Mouse (Mus musculus) kidney, embryonic 15.5 days (tissue): ENCODE data around the gene Spred1. TPM values are rescaled to one million over a fixed set of nuclear protein-coding genes. Genes with fewer than 3 reads are reported as not detected.

Experiments
- ATAC-seq: fragments of 200-750 bp; cut with Nextera tagmentation; replicated peaks from 2 replicates; pipeline ENCODE4 v1.8.0; 2017; ENCODE audit warnings: moderate TSS enrichment; ENCODE audit not compliant: low FRiP score
- H3K27ac ChIP-seq: fragments of 300-500 bp; sonication (generic); 2 replicates; pipeline ENCODE4 v1.5.1; 2015; ENCODE audit warnings: mild to moderate bottlenecking, inconsistent platforms
- H3K27me3 ChIP-seq: fragments of 300-500 bp; sonication (generic); 2 replicates; pipeline ENCODE4 v1.6.1; 2015; ENCODE audit warnings: inconsistent platforms
- H3K36me3 ChIP-seq: fragments of 300-500 bp; sonication (generic); 2 replicates; pipeline ENCODE4 v1.6.1; 2015; ENCODE audit warnings: inconsistent platforms
- H3K4me1 ChIP-seq: fragments of 300-500 bp; sonication (generic); 2 replicates; pipeline ENCODE4 v1.6.1; 2015; ENCODE audit warnings: inconsistent platforms
- H3K4me2 ChIP-seq: fragments of 300-500 bp; sonication (generic); 2 replicates; pipeline ENCODE4 v1.6.1; 2015; ENCODE audit warnings: moderate library complexity, mild to moderate bottlenecking, inconsistent platforms
- H3K4me3 ChIP-seq: fragments of 300-500 bp; sonication (generic); replicated peaks from 2 replicates; pipeline ENCODE4 v1.5.1; 2015; ENCODE audit warnings: mild to moderate bottlenecking, inconsistent platforms
- H3K9ac ChIP-seq: fragments of 300-500 bp; sonication (generic); 2 replicates; pipeline ENCODE4 v1.6.1; 2015; ENCODE audit warnings: mild to moderate bottlenecking, inconsistent platforms
- H3K9me3 ChIP-seq: fragments of 300-500 bp; sonication (generic); replicated peaks from 2 replicates; pipeline ENCODE4 v1.6.1; 2016; ENCODE audit warnings: inconsistent platforms
- WGBS: fragments of 180-500 bp; shearing (Covaris S2); methylation state at CpG from one replicate; pipeline ENCODE4 v1.1.7; 2015; ENCODE audit warnings: mixed read lengths; 5-methylcytosine and 5-hydroxymethylcytosine counted together
- polyA plus RNA-seq: library from polyadenylated mRNA; unstranded; fragments of >200 nt; fragmentation: Nextera tagmentation; extraction: Ambion mirVana; gene quantifications from 2 replicates; pipeline ENCODE4 v1.2.1, GENCODE M21; 2015

The Spred1 gene
- polyA plus RNA-seq, 1 experiment from 2014 or later: 12.1 TPM

DNA sequence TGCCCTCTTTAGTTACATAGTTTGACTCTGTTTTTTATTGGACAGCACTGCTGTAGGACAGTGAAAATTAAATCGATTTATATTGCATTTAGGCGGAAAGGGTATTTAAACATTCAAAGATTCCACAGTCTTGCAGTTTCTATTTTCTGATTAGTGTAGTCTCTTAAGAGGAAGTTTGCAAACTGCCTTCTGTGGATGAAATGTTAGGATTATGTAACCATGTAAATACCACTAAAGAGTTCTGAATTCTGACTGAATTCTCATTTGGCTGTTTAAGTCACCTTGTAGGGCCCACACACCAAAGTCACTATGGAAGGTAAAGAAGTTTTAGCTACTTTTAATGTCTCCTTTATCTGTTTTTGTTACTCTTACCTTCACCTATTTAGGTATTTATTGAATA, 24.9 kb downstream of the Spred1 start:
- Histone ChIP-seq H3K9me3 (no peaks in the 10 kb centered on the region), H3K4me2 (no peak overlapping the region), H3K4me3 (no peak overlapping the region), H3K27ac (no peak overlapping the region), H3K4me1 (peaks cover 12% of the 10 kb centered on the region; the same call in 1 of the 2 replicates), H3K36me3 (no peaks in the 10 kb centered on the region), H3K27me3 (no peaks in the 10 kb centered on the region), H3K9ac (no peak overlapping the region)
- WGBS: 76% methylated on average over 2 of the region's 2 CpGs
- ATAC-seq: no peak

DNA sequence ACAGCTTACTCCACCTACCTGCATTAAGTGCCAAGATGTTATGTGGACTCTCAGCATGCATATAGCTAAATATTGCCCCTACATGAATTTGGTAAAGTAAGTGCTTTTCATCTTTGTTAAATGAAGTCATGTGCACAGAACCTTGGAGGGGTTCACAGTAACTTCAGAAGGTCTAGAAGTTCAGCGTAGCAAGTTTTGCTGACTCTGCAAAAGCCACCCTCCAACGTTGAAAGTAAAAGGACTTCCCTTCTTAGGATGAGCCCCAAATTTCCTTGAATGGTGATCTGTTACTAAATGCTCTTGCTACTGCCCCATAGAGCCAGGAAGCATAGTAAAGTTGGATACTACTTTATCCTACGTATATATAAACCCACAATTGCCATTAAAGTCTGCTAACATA, 25.4 kb downstream of the Spred1 start:
- ATAC-seq: no peak
- Histone ChIP-seq H3K27me3 (no peaks in the 10 kb centered on the region), H3K9me3 (no peaks in the 10 kb centered on the region), H3K4me2 (no peak overlapping the region), H3K27ac (no peak overlapping the region), H3K4me3 (no peak overlapping the region), H3K36me3 (no peaks in the 10 kb centered on the region), H3K4me1 (peaks cover 12% of the 10 kb centered on the region; the same call in 1 of the 2 replicates), H3K9ac (no peak overlapping the region)
- 78% methylated on average over 3 of the region's 3 CpGs for WGBS

DNA sequence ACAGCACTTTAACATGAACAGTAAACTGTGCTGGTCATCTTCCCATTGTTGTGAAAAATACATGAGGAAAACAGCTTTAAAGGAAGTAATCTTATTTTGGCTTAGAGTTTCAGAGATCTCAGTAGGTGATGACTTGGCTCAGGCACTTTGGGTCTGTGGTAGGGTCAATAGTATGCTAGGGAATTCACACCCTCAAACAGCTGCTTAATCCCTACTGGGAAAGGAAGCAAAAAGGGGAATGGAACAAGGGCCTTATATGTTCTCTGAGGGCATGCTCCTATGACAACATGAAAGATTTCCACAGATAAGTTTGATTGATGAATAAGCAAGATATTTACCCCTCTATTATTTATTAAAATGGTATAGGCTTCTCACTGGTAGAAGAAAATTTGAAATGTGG, 31.0 kb downstream of the Spred1 start:
- H3K4me3 ChIP-seq: no peak overlapping the region

GRCm38 (mm10) chr2:117168379-117168778, 47.2 kb downstream of the Spred1 start:
- H3K9me3 ChIP-seq: no peaks in the 10 kb centered on the region
- no peak for ATAC-seq
- no peak overlapping the region for H3K9ac ChIP-seq
- 84% methylated on average over 2 of the region's 2 CpGs for WGBS
- H3K36me3 ChIP-seq: peaks cover 31% of the 10 kb centered on the region
- no peak overlapping the region for H3K4me3 ChIP-seq
- no peaks in the 10 kb centered on the region for H3K4me1 ChIP-seq
- no peak overlapping the region for H3K4me2 ChIP-seq
- no peaks in the 10 kb centered on the region for H3K27me3 ChIP-seq
- H3K27ac ChIP-seq: no peak overlapping the region

More for the DNA sequence above, 31.0 kb downstream of the Spred1 start:
- Histone ChIP-seq H3K4me1 (0 out of 2 replicates have a peak, but pooled peaks cover 6% of the 10 kb centered on the region), H3K9ac (no peak overlapping the region), H3K9me3 (no peaks in the 10 kb centered on the region), H3K27me3 (no peaks in the 10 kb centered on the region), H3K4me2 (no peak overlapping the region), H3K27ac (no peak overlapping the region), H3K36me3 (peaks cover 22% of the 10 kb centered on the region)
- no peak for ATAC-seq

DNA sequence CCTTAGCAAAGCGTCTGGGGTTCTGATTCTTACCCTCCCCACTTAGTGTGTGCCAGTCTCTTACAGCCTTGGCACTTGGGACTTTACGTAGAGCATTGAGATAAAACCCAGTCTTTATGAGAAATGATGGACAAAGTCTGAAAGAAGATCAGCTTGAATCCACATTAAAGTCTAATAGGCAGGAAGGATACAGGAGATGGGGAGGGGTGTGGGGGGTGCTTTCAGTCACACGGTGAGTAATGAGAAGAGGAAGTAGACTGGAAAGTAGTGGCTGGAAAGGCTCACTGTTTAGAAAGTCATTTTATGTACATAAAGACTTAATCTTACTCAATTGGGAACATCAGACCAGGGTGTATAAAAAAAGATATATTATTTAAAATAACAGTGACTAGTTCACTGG, 47.9 kb downstream of the Spred1 start:
- WGBS: 66% methylated on average over 3 of the region's 3 CpGs
- Histone ChIP-seq H3K4me3 (no peak overlapping the region), H3K9me3 (no peaks in the 10 kb centered on the region), H3K9ac (no peak overlapping the region), H3K27ac (no peak overlapping the region), H3K27me3 (no peaks in the 10 kb centered on the region), H3K4me1 (no peaks in the 10 kb centered on the region), H3K36me3 (peaks cover 31% of the 10 kb centered on the region), H3K4me2 (no peak overlapping the region)
- ATAC-seq: no peak

DNA sequence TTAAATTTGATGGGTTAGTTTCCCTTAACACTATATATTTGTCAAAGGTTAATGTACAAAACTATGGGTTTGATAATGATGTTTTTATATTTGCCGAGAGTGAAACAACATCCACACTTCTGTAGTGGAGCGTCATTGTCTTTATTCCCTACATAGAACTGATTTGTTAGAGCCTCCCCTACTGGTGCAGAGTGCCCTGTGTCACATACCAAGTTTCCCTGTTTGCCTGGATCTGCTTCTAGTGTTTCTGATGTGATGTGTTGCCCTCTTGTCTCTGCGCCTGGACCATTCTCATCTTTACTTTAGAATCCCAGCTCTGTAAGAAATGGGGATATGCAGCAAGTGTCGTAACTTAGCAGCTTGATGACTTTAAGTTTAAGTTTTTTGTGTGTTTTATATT, 51.8 kb downstream of the Spred1 start:
- WGBS: 84% methylated on average over 4 of the region's 4 CpGs

DNA sequence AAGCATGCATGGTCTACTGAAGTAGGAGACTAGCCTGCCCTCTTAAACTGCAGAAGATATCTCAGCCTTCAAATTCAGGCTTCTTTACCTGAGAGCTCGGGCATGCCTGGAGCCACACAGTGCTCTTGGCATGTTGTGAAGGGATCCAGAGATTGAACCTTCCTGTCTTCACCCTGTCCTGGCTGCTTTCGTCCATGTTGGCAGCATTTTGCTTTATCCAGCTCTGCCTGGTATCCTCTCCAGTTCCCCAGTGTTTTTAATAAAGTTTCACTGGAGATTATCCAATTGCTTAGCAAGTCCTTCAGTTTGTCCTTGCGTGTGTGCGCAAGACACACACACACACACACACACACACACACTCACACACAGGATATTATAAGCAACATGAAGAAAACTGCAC, 54.9 kb downstream of the Spred1 start:
- H3K9ac ChIP-seq: no peak overlapping the region
- WGBS: 93% methylated on average over 4 of the region's 4 CpGs
- H3K9me3 ChIP-seq: no peaks in the 10 kb centered on the region
- ATAC-seq: no peak
- peaks cover 46% of the 10 kb centered on the region for H3K36me3 ChIP-seq
- no peak overlapping the region for H3K27ac ChIP-seq
- no peak overlapping the region for H3K4me3 ChIP-seq
- H3K4me1 ChIP-seq: 0 out of 2 replicates have a peak, but pooled peaks cover 6% of the 10 kb centered on the region
- H3K4me2 ChIP-seq: no peak overlapping the region
- H3K27me3 ChIP-seq: no peaks in the 10 kb centered on the region

More for the DNA sequence above, 51.8 kb downstream of the Spred1 start:
- Histone ChIP-seq H3K9me3 (no peaks in the 10 kb centered on the region), H3K36me3 (peaks cover 46% of the 10 kb centered on the region), H3K27ac (no peak overlapping the region), H3K4me2 (no peak overlapping the region), H3K4me1 (0 out of 2 replicates have a peak, but pooled peaks cover 3% of the 10 kb centered on the region), H3K9ac (no peak overlapping the region), H3K27me3 (no peaks in the 10 kb centered on the region), H3K4me3 (no peak overlapping the region)
- no peak for ATAC-seq

DNA sequence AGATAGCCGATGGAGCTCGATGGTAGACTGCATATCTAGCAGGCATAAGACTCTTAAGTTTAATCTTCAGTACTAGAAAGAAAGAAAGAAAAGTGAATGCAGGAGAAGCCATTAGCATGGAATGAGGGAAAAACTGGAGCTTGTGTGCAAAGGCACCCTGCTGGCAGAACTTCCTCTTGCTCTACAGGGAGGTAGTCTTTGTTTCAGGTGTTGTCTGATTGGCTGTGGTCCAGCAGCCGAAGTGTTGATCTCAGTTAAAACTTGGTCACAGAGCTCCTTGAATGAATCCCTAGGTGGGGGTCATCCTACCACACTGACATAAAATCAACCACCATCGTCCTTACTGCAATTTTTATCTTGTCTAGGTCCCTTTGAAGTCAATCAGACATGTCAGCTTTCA, 55.8 kb downstream of the Spred1 start:
- H3K9me3 ChIP-seq: no peaks in the 10 kb centered on the region
- WGBS: 77% methylated on average over 4 of the region's 4 CpGs
- no peak overlapping the region for H3K4me2 ChIP-seq
- no peak overlapping the region for H3K4me3 ChIP-seq
- 0 out of 2 replicates have a peak, but pooled peaks cover 6% of the 10 kb centered on the region for H3K4me1 ChIP-seq
- peaks cover 44% of the 10 kb centered on the region for H3K36me3 ChIP-seq
- no peak overlapping the region for H3K27ac ChIP-seq
- no peaks in the 10 kb centered on the region for H3K27me3 ChIP-seq
- no peak for ATAC-seq
- H3K9ac ChIP-seq: no peak overlapping the region

- peak; percentile 68 for ATAC-seq
- H3K36me3 ChIP-seq: peaks cover 57% of the 10 kb centered on the region
- H3K9me3 ChIP-seq: no peaks in the 10 kb centered on the region
- no peak overlapping the region for H3K4me2 ChIP-seq
- no peak overlapping the region for H3K4me3 ChIP-seq
- no peak overlapping the region for H3K9ac ChIP-seq
- 0 out of 2 replicates have a peak, but pooled peaks cover 6% of the 10 kb centered on the region for H3K4me1 ChIP-seq
- WGBS: 46% methylated on average over 7 of the region's 7 CpGs
- no peaks in the 10 kb centered on the region for H3K27me3 ChIP-seq
- no peak overlapping the region for H3K27ac ChIP-seq
Observed at GRCm38 (mm10) chr2:117180250-117180885, 59.2 kb downstream of the Spred1 start.

DNA sequence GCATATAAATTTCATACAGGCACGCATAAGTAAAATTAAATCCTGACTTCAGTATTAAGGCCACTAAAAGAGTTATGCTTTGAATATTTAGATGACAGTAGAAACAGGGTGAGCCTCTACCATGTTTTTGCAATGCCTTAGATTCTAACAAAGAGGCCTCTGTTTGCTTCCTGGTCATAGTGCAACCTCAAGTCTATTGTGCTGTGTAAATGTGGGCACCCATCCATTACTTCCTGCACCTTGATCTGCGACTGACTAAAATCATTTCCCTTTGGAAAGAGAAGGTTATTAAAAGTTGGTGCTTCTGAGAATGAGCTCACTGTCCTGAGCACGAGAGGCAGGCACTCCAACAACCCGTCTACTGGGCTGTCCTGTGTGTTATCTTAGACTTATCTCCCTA, 64.4 kb downstream of the Spred1 start:
- Histone ChIP-seq H3K4me2 (no peak overlapping the region), H3K9ac (no peak overlapping the region), H3K4me1 (no peaks in the 10 kb centered on the region), H3K36me3 (peaks cover 58% of the 10 kb centered on the region), H3K9me3 (no peaks in the 10 kb centered on the region), H3K27me3 (no peaks in the 10 kb centered on the region), H3K27ac (peak overlapping the region; percentile 52), H3K4me3 (no peak overlapping the region)
- WGBS: 76% methylated on average over 4 of the region's 4 CpGs
- ATAC-seq: no peak; the same call in 1 of the 2 replicates

- H3K4me3 ChIP-seq: no peak overlapping the region
- no peaks in the 10 kb centered on the region for H3K9me3 ChIP-seq
- H3K4me2 ChIP-seq: no peak overlapping the region
- no peak for ATAC-seq
- H3K36me3 ChIP-seq: peaks cover 21% of the 10 kb centered on the region
- no peak overlapping the region for H3K27ac ChIP-seq
- peaks cover 14% of the 10 kb centered on the region for H3K4me1 ChIP-seq
- no peak overlapping the region for H3K9ac ChIP-seq
- no peaks in the 10 kb centered on the region for H3K27me3 ChIP-seq
Observed at GRCm38 (mm10) chr2:117190915-117191314, 69.7 kb downstream of the Spred1 start.

DNA sequence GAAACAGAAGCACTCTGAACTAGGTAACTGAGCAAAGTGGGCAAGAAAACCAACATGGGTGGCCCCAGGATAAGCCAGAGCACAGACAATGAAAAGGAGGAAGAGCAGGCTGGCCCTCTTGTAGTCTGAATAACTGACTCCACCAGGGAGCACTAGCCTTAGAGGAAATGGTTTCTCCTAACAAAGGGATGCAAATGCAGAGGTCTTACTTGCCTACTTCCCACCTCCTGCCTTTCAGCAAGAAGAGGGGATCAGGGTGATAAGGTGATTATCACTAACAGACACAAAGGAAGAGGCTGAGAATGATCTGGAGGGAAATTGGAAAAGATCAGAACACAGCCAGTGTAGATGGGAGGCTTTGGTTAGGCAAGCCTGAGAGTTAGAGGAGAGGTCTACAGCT, 73.1 kb downstream of the Spred1 start:
- ATAC-seq: no peak
- no peak overlapping the region for H3K9ac ChIP-seq
- H3K36me3 ChIP-seq: no peaks in the 10 kb centered on the region
- no peak overlapping the region for H3K4me3 ChIP-seq
- no peaks in the 10 kb centered on the region for H3K9me3 ChIP-seq
- H3K27me3 ChIP-seq: no peaks in the 10 kb centered on the region
- H3K4me2 ChIP-seq: no peak overlapping the region
- H3K4me1 ChIP-seq: peaks cover 16% of the 10 kb centered on the region
- H3K27ac ChIP-seq: 0 out of 2 replicates have a peak overlapping the region, but pooled peaks have one; percentile 37

GRCm38 (mm10) chr2:117195151-117195550, 74.0 kb downstream of the Spred1 start:
- 0 out of 2 replicates have a peak overlapping the region, but pooled peaks have one; percentile 37 for H3K27ac ChIP-seq
- 0 out of 2 replicates have a peak, but pooled peaks have one; percentile 46 for ATAC-seq
- no peaks in the 10 kb centered on the region for H3K36me3 ChIP-seq
- H3K9ac ChIP-seq: no peak overlapping the region
- H3K4me1 ChIP-seq: peaks cover 20% of the 10 kb centered on the region
- no peaks in the 10 kb centered on the region for H3K27me3 ChIP-seq
- H3K4me3 ChIP-seq: no peak overlapping the region
- WGBS: 39% methylated on average over 2 of the region's 2 CpGs
- no peaks in the 10 kb centered on the region for H3K9me3 ChIP-seq
- no peak overlapping the region for H3K4me2 ChIP-seq
